Mouse (Mus musculus) heart, embryonic 16.5 days (tissue): ENCODE measurements at regions not wholly inside any gene's neighbourhood (a gene's known extent, or its start where the extent isn't known, plus 50 kb on each side); places are given as distances from the start of the nearest gene placed in this dataset.
"Not testable (repeated sequence)": the region's sequence is repeated elsewhere in the genome, so short reads cannot be mapped to it uniquely, and the experiment has no call there.

ENCODE experiments used
- ATAC-seq: fragments of 200-750 bp; cut with Nextera tagmentation; replicated peaks from 2 replicates; pipeline ENCODE4 v1.8.0; 2017; ENCODE audit warnings: moderate number of reproducible peaks; ENCODE audit not compliant: insufficient read depth, low FRiP score; ENCODE audit errors: extremely low read depth
- H3K27ac ChIP-seq: fragments of 300-500 bp; sonication (generic); 2 replicates; pipeline ENCODE4 v1.5.1; 2014; ENCODE audit warnings: mild to moderate bottlenecking, low read length, control low read depth, moderate library complexity
- H3K27me3 ChIP-seq: fragments of 300-500 bp; sonication (generic); 2 replicates; pipeline ENCODE4 v1.6.1; 2014; ENCODE audit warnings: low read length, mixed read lengths; ENCODE audit not compliant: control insufficient read depth, insufficient read depth
- H3K36me3 ChIP-seq: fragments of 300-500 bp; sonication (generic); 2 replicates; pipeline ENCODE4 v1.6.1; 2014; ENCODE audit not compliant: control insufficient read depth, insufficient read depth
- H3K4me1 ChIP-seq: fragments of 300-500 bp; sonication (generic); 2 replicates; pipeline ENCODE4 v1.6.1; 2014; ENCODE audit warnings: low read length, mixed read lengths; ENCODE audit not compliant: control insufficient read depth, insufficient read depth
- H3K4me2 ChIP-seq: fragments of 300-500 bp; sonication (generic); 2 replicates; pipeline ENCODE4 v1.6.1; 2014; ENCODE audit warnings: low read depth, mild to moderate bottlenecking, control low read depth, low read length
- H3K4me3 ChIP-seq: fragments of 300-500 bp; sonication (generic); 2 replicates; pipeline ENCODE4 v1.5.1; 2014; ENCODE audit warnings: mild to moderate bottlenecking, control low read depth, low read length
- H3K9ac ChIP-seq: fragments of 300-500 bp; sonication (generic); 2 replicates; pipeline ENCODE4 v1.6.1; 2014; ENCODE audit warnings: low read length, control low read depth
- H3K9me3 ChIP-seq: fragments of 300-500 bp; sonication (generic); replicated peaks from 2 replicates; pipeline ENCODE4 v1.6.1; 2016; ENCODE audit warnings: low read length; ENCODE audit not compliant: control insufficient read depth
- WGBS: fragments of 180-500 bp; shearing (Covaris S2); extraction: QIAGEN DNeasy Blood & Tissue Kit; methylation state at CpG from one replicate; pipeline ENCODE4 v1.1.7; 2014; 5-methylcytosine and 5-hydroxymethylcytosine counted together

DNA sequence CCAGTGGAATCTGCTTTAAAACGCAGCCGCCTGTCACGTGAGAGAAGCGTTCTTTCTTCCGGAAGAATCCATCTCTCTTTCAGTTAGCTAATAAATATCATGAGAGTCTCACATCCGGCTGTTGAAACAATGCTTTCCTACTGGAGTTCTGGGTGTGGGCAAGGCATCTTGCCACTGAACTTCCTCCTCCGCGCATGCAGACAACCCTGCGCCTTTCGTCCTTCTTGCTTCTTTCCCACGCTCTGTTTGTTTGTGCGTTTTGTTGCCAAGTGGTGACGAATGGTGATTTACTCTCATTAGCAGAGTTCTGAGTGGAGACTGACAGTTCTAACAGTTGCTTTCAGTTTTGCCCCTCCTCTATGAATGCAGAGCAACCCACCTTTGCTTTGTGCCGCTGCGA, 326.8 kb upstream of the Irx2 start:
- Histone ChIP-seq H3K4me3 (0 out of 2 replicates have a peak overlapping the region, but pooled peaks have one; percentile 2), H3K27me3 (peaks cover 10% of the 10 kb centered on the region), H3K4me2 (peak overlapping the region; percentile 34), H3K9ac (no peak overlapping the region), H3K9me3 (no peaks in the 10 kb centered on the region), H3K27ac (no peak overlapping the region), H3K4me1 (no peaks in the 10 kb centered on the region), H3K36me3 (no peaks in the 10 kb centered on the region)
- ATAC-seq, result no peak
- 58% methylated on average over 15 of the region's 15 CpGs for WGBS

DNA sequence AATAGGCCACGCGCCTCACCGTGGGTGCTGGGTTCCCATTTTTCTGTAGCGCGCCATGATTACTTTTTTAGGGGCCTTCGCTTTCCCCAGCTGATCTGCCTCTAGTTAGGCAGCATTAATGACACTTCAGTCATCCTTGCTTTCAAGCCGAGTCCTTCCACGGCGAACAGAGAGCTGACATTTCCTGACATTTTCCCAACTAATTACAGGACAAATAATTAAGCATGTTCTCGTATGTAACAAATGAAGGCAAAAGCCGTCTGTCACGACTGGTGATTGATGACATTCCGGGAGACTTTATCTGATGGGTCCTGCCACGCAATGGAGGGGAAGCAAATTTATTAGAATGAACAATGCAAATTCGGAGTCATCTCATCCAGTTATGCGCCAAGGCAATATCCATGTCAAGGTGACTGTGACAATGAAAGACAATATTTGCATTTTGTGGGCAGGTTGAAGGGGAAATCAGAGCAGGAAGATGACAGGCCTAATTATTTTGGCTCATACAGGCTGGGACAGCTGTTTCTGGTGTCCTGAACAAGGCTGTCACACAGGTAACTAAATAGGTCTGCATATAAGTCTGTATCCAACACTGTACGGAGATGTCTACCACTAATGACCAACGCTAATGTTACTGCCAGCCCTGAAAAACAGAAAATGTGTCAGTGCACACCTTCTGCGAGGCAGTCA, 326.0 kb upstream of the Irx2 start:
- H3K4me2 ChIP-seq, result no peak overlapping the region
- H3K4me3 ChIP-seq, result no peak overlapping the region
- no peak overlapping the region for H3K27ac ChIP-seq
- no peaks in the 10 kb centered on the region for H3K36me3 ChIP-seq
- H3K27me3 ChIP-seq, result peaks cover 8% of the 10 kb centered on the region
- WGBS, result 83% methylated on average over 19 of the region's 19 CpGs
- H3K4me1 ChIP-seq, result no peaks in the 10 kb centered on the region
- no peak overlapping the region for H3K9ac ChIP-seq
- H3K9me3 ChIP-seq, result no peaks in the 10 kb centered on the region
- no peak for ATAC-seq

DNA sequence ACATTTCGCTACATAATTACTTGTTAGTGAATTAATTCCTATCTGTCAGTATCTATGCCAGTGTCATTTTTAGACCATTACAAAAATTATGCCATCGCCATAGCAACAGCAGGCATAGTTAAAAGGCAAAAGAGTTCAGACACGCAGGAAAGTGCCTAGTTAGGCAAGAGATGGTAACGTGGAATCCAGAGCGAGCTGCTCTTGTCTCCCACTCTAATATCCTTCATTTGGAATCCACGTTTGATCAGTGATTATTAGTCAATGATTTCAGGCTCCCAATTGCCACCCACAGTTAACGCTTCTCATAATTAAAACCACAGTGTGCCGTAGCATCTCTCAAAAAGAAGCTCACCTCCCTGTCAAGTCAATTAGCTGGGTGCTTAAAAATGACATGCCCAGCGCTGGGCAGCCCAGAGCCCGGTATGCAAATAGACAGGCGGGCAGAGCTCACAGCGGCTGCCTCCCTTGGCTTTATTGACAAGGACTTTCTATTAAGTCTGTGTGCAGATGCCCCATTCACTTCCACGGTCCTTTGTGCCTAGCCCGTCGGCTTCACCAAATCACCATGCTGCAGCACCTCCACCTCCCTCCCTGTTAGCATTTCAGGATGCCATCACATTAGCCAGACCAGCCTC, 325.4 kb upstream of the Irx2 start:
- ATAC-seq, result no peak

DNA sequence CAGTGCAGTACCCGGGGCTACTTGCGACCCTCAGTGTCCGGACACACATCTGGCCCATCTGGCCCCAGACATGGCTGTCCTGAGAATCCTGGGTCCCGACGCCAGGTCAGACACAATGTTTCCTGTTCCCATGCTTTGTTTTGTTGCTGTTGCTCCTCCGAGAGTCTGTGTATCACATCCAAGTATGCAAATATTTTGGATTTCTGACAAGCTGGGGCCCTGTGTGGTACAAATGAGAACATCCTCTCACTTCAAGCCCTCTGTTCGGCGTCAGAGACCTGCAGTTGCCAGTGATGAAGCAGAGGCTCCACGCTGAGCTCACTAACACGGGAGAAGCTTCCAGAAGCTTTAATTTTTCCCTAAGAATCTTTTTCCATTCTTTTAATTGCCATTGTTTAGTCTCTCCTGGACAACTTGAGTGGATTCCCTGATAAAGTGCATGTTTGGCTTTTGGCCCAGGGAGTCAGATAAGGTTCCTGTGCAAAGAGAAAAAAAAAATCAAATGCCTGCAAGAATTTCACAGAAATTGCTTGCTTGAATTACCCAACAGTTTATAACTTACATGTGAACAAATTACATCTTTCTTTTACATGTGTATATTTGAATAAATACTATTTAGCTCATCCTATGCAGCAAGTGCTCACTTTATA, 304.5 kb upstream of the Irx2 start:
- peak overlapping the region; percentile 39 for H3K4me2 ChIP-seq
- 21% methylated on average over 10 of the region's 10 CpGs for WGBS
- H3K9ac ChIP-seq, result no peak overlapping the region
- peak; percentile 32; the same call in 1 of the 2 replicates for ATAC-seq
- no peaks in the 10 kb centered on the region for H3K36me3 ChIP-seq
- H3K27me3 ChIP-seq, result no peaks in the 10 kb centered on the region
- no peaks in the 10 kb centered on the region for H3K9me3 ChIP-seq
- H3K27ac ChIP-seq, result no peak overlapping the region
- no peak overlapping the region; the same call in 1 of the 2 replicates for H3K4me3 ChIP-seq
- peaks cover 7% of the 10 kb centered on the region; the same call in 1 of the 2 replicates for H3K4me1 ChIP-seq

More for the DNA sequence above, 325.4 kb upstream of the Irx2 start:
- no peak overlapping the region for H3K4me3 ChIP-seq
- no peak overlapping the region for H3K27ac ChIP-seq
- no peaks in the 10 kb centered on the region for H3K9me3 ChIP-seq
- no peaks in the 10 kb centered on the region for H3K4me1 ChIP-seq
- H3K27me3 ChIP-seq, result peaks cover 8% of the 10 kb centered on the region
- no peak overlapping the region for H3K4me2 ChIP-seq
- H3K36me3 ChIP-seq, result no peaks in the 10 kb centered on the region
- no peak overlapping the region for H3K9ac ChIP-seq
- WGBS, result 78% methylated on average over 15 of the region's 15 CpGs

DNA sequence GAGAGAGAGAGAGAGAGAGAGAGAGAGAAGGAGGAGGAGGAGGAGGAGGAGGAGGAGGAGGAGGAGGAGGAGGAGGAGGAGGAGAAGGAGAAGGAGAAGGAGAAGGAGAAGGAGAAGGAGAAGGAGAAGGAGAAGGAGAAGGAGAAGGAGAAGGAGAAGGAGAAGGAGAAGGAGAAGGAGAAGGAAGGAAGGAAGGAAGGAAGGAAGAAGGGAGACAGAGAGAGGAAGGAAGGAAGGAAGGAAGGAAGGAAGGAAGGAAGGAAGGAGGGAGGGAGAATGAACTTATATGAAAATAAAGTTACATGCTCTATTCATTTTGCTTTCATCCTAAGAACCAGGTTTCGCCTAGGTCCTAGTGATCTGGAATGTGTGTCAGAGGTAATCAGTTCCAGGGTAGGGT, 302.4 kb upstream of the Irx2 start:
- not testable (repeated sequence) for H3K9ac ChIP-seq, H3K4me3 ChIP-seq, H3K27me3 ChIP-seq, H3K4me2 ChIP-seq, H3K4me1 ChIP-seq, H3K36me3 ChIP-seq, H3K9me3 ChIP-seq, H3K27ac ChIP-seq, ATAC-seq
- WGBS, result 75% methylated on average over 1 of the region's 1 CpGs

DNA sequence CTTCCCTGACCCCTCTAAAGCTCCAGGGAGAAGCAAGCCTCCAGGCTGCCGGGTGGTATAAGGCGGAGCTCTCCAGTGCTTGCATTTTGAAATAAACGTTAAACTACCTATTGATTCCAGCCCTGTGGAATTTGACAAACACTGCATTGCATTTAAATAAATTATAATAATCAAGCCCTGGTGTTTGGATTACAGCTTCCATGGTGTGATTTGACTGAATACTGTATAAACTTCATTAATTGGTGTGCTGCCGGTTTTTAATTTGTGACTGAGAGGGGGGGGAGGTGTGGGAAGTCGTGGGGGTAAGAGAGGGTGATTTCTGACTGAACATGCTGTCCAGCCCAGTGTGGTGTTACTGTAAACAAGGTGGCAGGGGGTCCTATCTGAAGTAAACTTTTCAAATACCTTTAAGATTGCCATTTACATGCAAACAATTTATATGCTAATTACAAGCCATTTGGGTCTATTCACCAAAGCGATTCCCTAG, 282.9 kb upstream of the Irx2 start:
- no peaks in the 10 kb centered on the region for H3K4me1 ChIP-seq
- H3K9me3 ChIP-seq, result no peaks in the 10 kb centered on the region
- H3K4me2 ChIP-seq, result no peak overlapping the region
- H3K36me3 ChIP-seq, result no peaks in the 10 kb centered on the region
- 27% methylated on average over 6 of the region's 6 CpGs for WGBS
- ATAC-seq, result no peak
- no peak overlapping the region for H3K27ac ChIP-seq
- 0 out of 2 replicates have a peak, but pooled peaks cover 2% of the 10 kb centered on the region for H3K27me3 ChIP-seq
- H3K4me3 ChIP-seq, result no peak overlapping the region
- H3K9ac ChIP-seq, result no peak overlapping the region

DNA sequence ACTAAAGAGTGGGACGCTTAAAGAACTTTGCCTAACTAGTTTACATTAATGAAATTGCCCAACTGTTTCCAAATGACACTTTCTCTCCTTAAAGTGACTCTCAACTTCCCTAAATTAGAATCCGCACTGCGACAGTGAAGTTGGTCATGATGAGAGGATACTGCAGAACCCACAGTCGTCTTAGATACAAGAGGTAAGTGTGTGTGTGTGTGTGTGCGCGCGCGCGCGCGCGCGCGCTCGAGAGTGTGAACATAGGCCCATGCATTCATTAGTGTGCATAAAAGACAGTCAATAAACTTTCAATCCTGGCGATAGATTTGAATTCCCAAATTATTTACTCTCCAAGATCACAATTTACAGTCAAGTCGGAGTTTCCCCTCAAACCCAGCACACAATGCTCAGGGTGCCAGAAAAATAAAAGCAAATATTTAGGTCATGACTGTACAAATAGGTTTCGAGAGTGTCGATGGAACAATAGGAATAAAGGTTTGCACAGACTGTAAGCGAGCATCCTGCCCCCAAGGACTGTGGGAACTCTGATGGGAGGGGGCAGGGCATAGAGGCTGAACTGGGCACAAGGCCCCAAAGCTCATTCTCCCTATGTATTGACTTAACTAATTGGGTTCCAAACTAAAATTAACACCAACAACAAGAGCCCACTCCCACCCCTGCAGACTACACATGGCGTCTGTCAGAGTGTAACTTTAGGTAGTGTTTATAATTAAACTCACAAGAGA, 282.2 kb upstream of the Irx2 start:
- no peak for ATAC-seq
- H3K9me3 ChIP-seq, result no peaks in the 10 kb centered on the region
- no peaks in the 10 kb centered on the region for H3K4me1 ChIP-seq
- H3K27ac ChIP-seq, result no peak overlapping the region
- no peak overlapping the region for H3K9ac ChIP-seq
- 44% methylated on average over 21 of the region's 21 CpGs for WGBS
- 0 out of 2 replicates have a peak, but pooled peaks cover 2% of the 10 kb centered on the region for H3K27me3 ChIP-seq
- no peak overlapping the region for H3K4me2 ChIP-seq
- H3K4me3 ChIP-seq, result no peak overlapping the region
- no peaks in the 10 kb centered on the region for H3K36me3 ChIP-seq

DNA sequence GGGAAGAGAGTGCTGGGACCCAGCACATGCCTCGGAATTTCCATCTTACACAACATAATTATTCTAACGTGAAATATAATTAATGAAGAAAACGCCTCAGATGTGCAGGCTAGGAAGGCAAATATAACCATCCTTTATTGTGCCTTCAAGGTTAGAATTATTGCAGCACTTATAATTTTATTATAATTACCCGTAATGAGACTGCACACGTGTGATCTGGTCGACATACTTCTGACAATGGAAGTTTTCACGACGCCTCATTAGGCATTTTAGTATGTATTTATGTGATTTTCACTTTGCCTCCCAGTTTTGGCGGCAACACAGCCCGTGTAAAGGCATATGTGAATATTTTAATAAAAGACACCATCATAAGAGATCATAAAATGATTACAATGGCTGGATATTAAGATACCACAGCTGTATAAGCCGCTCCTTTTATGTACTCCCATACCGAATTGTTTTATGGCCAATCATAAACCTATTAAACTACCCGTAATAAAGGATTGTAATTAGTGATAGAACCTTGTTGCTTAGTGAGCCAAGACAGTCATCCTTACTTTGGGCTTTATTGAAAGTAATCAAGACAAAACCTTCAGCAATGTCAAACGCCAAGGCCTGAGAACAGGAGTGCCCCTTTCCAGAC, 281.6 kb upstream of the Irx2 start:
- H3K4me3 ChIP-seq, result no peak overlapping the region
- no peak for ATAC-seq
- H3K27me3 ChIP-seq, result 0 out of 2 replicates have a peak, but pooled peaks cover 2% of the 10 kb centered on the region
- H3K9ac ChIP-seq, result no peak overlapping the region
- WGBS, result 84% methylated on average over 14 of the region's 14 CpGs
- no peaks in the 10 kb centered on the region for H3K36me3 ChIP-seq
- H3K9me3 ChIP-seq, result no peaks in the 10 kb centered on the region
- no peak overlapping the region for H3K27ac ChIP-seq
- H3K4me2 ChIP-seq, result no peak overlapping the region
- no peaks in the 10 kb centered on the region for H3K4me1 ChIP-seq
